Mouse (Mus musculus) heart, embryonic 12.5 days (tissue): ENCODE data around the gene Pglyrp3. TPM values are rescaled to one million over a fixed set of nuclear protein-coding genes. Genes with fewer than 3 reads are reported as not detected.
"Not testable (repeated sequence)": the region's sequence is repeated elsewhere in the genome, so short reads cannot be mapped to it uniquely, and the experiment has no call there.

ENCODE experiments used
- ATAC-seq: fragments of 200-750 bp; cut with Nextera tagmentation; 2 replicates; pipeline ENCODE4 v1.8.0; 2017; ENCODE audit warnings: moderate TSS enrichment, moderate library complexity; ENCODE audit not compliant: insufficient number of reproducible peaks, low FRiP score
- H3K27ac ChIP-seq: fragments of 300-500 bp; sonication (generic); 2 replicates; pipeline ENCODE4 v1.5.1; 2016; ENCODE audit warnings: mild to moderate bottlenecking, moderate library complexity; ENCODE audit not compliant: poor library complexity, severe bottlenecking
- H3K27me3 ChIP-seq: fragments of 300-500 bp; sonication (generic); replicated peaks from 2 replicates; pipeline ENCODE4 v1.6.1; 2016; ENCODE audit warnings: mild to moderate bottlenecking, moderate library complexity
- H3K36me3 ChIP-seq: fragments of 300-500 bp; sonication (generic); 2 replicates; pipeline ENCODE4 v1.6.1; 2016; ENCODE audit warnings: mild to moderate bottlenecking, moderate library complexity
- H3K4me1 ChIP-seq: fragments of 300-500 bp; sonication (generic); replicated peaks from 2 replicates; pipeline ENCODE4 v1.6.1; 2016; ENCODE audit warnings: mild to moderate bottlenecking
- H3K4me2 ChIP-seq: fragments of 300-500 bp; sonication (generic); 2 replicates; pipeline ENCODE4 v1.6.1; 2016; ENCODE audit warnings: mild to moderate bottlenecking, moderate library complexity
- H3K4me3 ChIP-seq: fragments of 300-500 bp; sonication (generic); 2 replicates; pipeline ENCODE4 v1.5.1; 2016; ENCODE audit warnings: mild to moderate bottlenecking
- H3K9ac ChIP-seq: fragments of 300-500 bp; sonication (generic); 2 replicates; pipeline ENCODE4 v1.6.1; 2016; ENCODE audit warnings: mild to moderate bottlenecking, moderate library complexity
- H3K9me3 ChIP-seq: fragments of 300-500 bp; sonication (generic); replicated peaks from 2 replicates; pipeline ENCODE4 v1.6.1; 2016; ENCODE audit warnings: mild to moderate bottlenecking, moderate library complexity
- WGBS: fragments of 180-500 bp; shearing (Covaris S2); methylation state at CpG from one replicate; pipeline ENCODE4 v1.1.7; 2016; 5-methylcytosine and 5-hydroxymethylcytosine counted together
- microRNA-seq: library from miRNA; unstranded; fragments of <30 nt; microRNA quantifications from one replicate; pipeline ENCODE4, GENCODE M21; 2017
- polyA plus RNA-seq: library from polyadenylated mRNA; unstranded; fragments of >200 nt; fragmentation: Nextera tagmentation; extraction: Ambion mirVana; gene quantifications from 2 replicates; pipeline ENCODE4 v1.2.1, GENCODE M21; 2016

The Pglyrp3 gene
- polyA plus RNA-seq = not detected in 2 replicates

DNA sequence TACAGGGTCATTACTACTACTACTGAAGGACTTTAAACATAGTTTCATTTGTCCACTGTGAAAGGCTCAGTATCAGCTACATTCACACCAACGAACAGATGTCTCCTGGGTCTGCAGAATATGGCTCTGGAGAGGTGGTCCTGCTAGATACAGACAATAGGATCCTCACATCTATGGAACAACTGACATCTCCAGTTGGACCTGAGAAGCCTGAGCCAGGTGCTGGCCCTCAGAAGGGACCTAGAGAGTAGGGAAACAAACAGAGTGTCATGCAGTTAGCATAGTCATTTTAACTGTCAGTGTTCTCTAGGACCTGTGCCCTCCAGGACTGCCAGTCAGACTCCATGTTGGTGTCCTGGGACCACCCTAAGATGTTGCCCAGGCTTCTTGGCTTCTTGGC is at the start of gene Pglyrp3:
Gene Pglyrp3 (plus strand): TSS at position 301 of the 400 bp plus-strand sequence.
- no peaks in the 10 kb centered on the region for H3K4me1 ChIP-seq
- H3K27me3 ChIP-seq = no peaks in the 10 kb centered on the region
- H3K36me3 ChIP-seq = no peaks in the 10 kb centered on the region
- H3K9ac ChIP-seq = no peak within 1 kb of the TSS
- H3K4me3 ChIP-seq = no peak within 1 kb of the TSS
- 87% methylated on average over 1 of the region's 1 CpGs for WGBS
- H3K27ac ChIP-seq = no peak within 1 kb of the TSS
- no peaks in the 10 kb centered on the region for H3K9me3 ChIP-seq
- ATAC-seq = no peak
- H3K4me2 ChIP-seq = no peak within 1 kb of the TSS

DNA sequence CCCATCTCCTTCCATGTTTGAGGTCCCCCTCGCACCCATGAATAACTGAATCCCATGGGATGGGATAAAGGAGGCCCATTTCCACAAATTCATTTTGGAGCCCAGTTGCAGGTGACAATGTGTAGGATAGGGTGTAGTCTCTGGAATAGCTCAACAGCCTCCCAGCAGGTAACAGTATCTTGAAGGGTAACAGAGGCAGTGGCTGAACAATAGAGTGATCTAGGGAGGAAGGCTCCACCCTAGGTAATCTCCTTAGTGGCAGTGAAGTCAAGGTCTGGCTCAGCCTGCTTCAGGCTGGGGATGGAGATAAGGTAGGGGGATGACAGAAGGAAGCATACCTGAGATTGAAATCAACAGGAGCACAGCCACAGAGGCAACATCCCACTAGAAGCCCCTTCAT is 3.4 kb upstream of the Pglyrp3 start:
- 71% methylated on average over 1 of the region's 1 CpGs for WGBS
- no peak for ATAC-seq
- H3K9me3 ChIP-seq = no peaks in the 10 kb centered on the region

DNA sequence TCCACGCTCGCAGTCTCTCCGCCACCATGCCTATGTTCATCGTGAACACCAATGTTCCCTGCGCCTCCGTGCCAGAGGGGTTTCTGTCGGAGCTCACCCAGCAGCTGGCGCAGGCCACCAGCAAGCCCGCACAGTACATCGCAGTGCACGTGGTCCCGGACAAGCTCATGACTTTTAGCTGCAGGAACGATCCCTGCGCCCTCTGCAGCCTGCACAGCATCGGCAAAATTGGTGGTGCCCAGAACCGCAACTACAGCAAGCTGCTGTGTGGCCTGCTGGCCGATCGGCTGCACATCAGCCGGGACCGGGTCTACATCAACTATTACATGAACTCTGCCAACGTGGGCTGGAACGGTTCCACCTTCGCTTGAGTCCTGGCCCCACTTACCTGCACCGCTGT is 10.2 kb downstream of the Pglyrp3 start:
- not testable (repeated sequence) for H3K4me1 ChIP-seq, H3K36me3 ChIP-seq, H3K9me3 ChIP-seq, H3K27ac ChIP-seq, H3K9ac ChIP-seq, H3K4me3 ChIP-seq, ATAC-seq, H3K27me3 ChIP-seq
- 47% methylated on average over 24 of the region's 24 CpGs for WGBS
- H3K4me2 ChIP-seq = peak overlapping the region; percentile 54

More for the DNA sequence above, 3.4 kb upstream of the Pglyrp3 start:
- no peaks in the 10 kb centered on the region for H3K27me3 ChIP-seq
- H3K27ac ChIP-seq = no peak overlapping the region
- H3K36me3 ChIP-seq = no peaks in the 10 kb centered on the region
- H3K4me3 ChIP-seq = no peak overlapping the region
- H3K4me2 ChIP-seq = no peak overlapping the region
- H3K9ac ChIP-seq = no peak overlapping the region
- H3K4me1 ChIP-seq = no peaks in the 10 kb centered on the region

DNA sequence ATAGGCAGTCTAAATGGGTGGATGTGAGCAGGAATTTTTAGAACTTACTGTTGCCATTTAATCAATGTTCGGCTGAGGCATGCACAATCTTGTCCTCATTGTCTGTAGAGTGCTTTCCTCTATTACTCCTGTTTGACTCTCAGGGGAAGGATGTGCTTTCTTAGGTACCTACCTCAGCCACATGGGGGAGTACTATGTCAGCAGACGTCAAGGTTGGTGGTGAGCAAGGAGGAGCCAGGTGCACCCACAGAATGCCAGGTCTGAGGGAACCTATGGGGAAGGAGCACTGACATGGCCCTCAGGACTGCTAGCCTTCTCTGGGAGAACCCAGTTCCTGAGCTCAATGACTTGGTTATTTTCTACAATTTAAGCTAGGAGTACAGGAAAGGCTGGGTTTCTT is 18.8 kb downstream of the Pglyrp3 start:
- Histone ChIP-seq H3K9me3 (no peaks in the 10 kb centered on the region), H3K36me3 (no peaks in the 10 kb centered on the region), H3K27ac (no peak overlapping the region), H3K27me3 (no peaks in the 10 kb centered on the region), H3K4me2 (no peak overlapping the region), H3K9ac (no peak overlapping the region), H3K4me1 (no peaks in the 10 kb centered on the region), H3K4me3 (no peak overlapping the region)
- ATAC-seq = no peak
- 37% methylated on average over 2 of the region's 2 CpGs for WGBS

DNA sequence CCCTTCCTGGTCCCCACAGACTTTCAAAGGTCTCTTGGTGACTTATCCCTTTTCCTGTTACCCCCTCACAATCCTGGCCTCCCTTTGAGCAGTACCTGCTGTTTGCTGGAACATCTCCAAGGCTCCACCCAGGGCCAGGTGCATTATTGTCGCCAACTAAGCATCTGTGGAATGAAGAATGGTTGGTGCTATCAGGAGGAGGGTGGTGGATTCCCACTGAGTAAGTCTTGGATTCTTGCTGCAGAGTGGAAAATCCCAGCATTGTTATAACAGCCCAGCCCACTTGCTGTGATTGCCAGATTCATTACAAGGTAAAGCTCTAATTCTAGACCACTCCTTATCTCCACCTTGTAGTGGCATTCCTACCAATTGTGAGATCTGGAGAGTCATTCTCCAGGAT is 19.5 kb downstream of the Pglyrp3 start:
- Histone ChIP-seq H3K4me2 (no peak overlapping the region), H3K27me3 (no peaks in the 10 kb centered on the region), H3K27ac (no peak overlapping the region), H3K9ac (no peak overlapping the region), H3K4me3 (no peak overlapping the region), H3K9me3 (no peaks in the 10 kb centered on the region), H3K4me1 (no peaks in the 10 kb centered on the region), H3K36me3 (no peaks in the 10 kb centered on the region)
- WGBS = 52% methylated on average over 1 of the region's 1 CpGs
- ATAC-seq = no peak

DNA sequence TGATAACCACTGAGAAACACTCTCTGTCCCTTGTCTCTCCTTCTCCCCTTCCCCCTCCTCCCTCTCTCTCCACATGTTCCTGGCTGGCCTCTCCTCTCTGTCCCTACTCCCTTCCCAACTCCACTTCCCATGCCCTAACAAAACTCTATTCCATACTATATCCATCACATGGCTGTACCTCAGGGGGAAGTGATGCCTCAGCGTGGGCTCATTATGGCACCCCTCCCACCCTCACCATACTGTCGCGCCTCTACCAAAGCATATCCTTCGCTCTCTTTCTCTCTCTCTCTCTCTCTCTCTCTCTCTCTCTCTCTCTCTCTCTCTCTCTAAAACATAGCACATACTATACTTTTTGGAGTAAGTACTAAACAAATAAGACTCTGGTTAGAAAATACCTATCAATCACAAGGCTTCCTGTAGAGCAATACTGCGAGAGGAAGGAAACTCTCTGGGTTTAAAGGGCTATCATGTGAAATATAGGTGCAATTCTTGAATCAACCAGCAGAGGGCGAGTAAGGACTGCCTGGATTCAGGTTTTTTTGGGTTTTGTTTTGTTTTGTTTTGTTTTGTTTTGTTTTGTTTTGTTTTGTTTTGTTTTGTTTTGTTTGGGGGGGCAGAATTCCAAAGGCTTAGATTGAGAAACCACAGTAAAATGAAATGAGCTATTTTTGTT is 36.1 kb downstream of the Pglyrp3 start:
- WGBS = 51% methylated on average over 6 of the region's 6 CpGs
- Histone ChIP-seq H3K27me3 (no peaks in the 10 kb centered on the region), H3K4me3 (no peak overlapping the region), H3K9me3 (no peaks in the 10 kb centered on the region), H3K9ac (no peak overlapping the region), H3K4me2 (no peak overlapping the region), H3K36me3 (no peaks in the 10 kb centered on the region), H3K27ac (no peak overlapping the region), H3K4me1 (no peaks in the 10 kb centered on the region)
- no peak for ATAC-seq

DNA sequence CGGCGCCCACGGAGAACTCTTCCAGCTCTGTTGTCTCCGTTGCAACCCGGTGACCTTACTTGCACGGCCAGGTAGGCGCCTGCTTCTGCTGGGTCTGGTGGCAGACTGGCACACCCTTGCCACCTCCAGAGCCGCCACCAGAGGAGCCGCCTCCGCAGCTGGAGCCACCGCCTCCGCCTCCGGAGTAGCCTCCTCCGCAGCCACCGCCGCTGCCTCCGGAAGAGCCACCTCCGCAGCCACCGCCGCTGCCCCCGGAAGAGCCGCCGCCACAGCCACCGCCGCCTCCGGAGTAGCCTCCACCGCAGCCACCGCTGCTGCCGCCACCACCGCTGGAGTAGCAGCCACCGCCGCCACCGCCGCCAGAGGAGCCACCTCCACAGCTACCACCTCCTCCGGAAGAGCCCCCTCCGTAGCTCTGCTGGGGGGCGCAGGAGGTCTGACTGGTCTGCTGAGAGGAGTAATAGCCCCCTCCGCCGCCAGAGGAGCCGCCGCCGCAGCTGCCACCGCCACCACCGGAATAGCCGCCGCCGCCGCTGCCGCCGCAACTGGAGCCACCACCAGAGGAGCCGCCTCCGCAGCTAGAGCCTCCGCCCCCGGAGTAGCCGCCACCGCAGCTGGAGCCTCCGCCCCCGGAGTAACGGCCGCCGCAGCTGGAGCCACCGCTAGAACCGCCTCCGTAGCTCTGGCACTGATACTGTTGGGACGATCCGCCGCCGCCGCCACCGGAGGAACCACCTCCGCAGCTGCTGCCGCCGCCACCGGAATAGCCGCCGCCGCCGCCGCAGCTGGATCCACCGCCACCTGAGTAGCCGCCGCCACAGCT is 66.3 kb downstream of the Pglyrp3 start:
- peak; percentile 77 for ATAC-seq
- Histone ChIP-seq H3K4me1 (no peaks in the 10 kb centered on the region), H3K4me3 (peak overlapping the region; percentile 90), H3K4me2 (peak overlapping the region; percentile 98), H3K27ac (peak overlapping the region; percentile 59), H3K9me3 (no peaks in the 10 kb centered on the region), H3K9ac (peak overlapping the region; percentile 87), H3K36me3 (no peaks in the 10 kb centered on the region), H3K27me3 (peaks cover 26% of the 10 kb centered on the region)
- under 1% methylated on average over 71 of the region's 82 CpGs for WGBS

Small RNA genes within 50 kb of the gene (microRNA-seq; reads per million reads assigned to microRNA genes)
- not detected for gene Gm23697
- not detected for gene Gm25145

Other genes with a start within 250 kb of the Pglyrp3 start
- gene Lor, start 68.6 kb downstream of the Pglyrp3 start, polyA plus RNA-seq = 0.86 and 1.1 TPM in 2 replicates
- gene Prr9, start 109.4 kb downstream of the Pglyrp3 start, polyA plus RNA-seq = not detected in 2 replicates
- not detected in 2 replicates for gene Lelp1, start 128.2 kb downstream of the Pglyrp3 start, polyA plus RNA-seq
- gene Sprr2a1, start 201.2 kb downstream of the Pglyrp3 start, polyA plus RNA-seq = not detected in 2 replicates
- 0.64 and 0.66 TPM in 2 replicates for gene Sprr2a2, start 201.3 kb downstream of the Pglyrp3 start, polyA plus RNA-seq